14 mouse cellular contexts compared by ENCODE assay signal in genomic region chr11:11569466-11570132, GRCm38 (mm10). TPM values are rescaled to one million over a fixed set of nuclear protein-coding genes. Genes with fewer than 3 reads are reported as not detected.
DNase-seq lines count a peak whose midpoint lies in the region; ATAC-seq lines count a peak whose summit lies in the region.
"Had no signal": no experiment of that assay in that cellular context is flagged by ENCODE, and none has a peak within 500 bp of the region (broad histone marks: within the 10 kb centered on the region; RNA-seq: fewer than 3 reads in every experiment).

No protein-coding gene starts in this region.

- peak overlapping the region; percentile 69 for H3K27ac ChIP-seq in liver, embryonic 13.5 days
- no peak overlapping the region for H3K27ac ChIP-seq in kidney, embryonic 15.5 days
- H3K27ac ChIP-seq: embryonic facial prominence, embryonic 10.5 days; hindbrain, postnatal 0 days; stomach, postnatal 0 days had no signal

- no peaks in the 10 kb centered on the region for H3K9me3 ChIP-seq in liver, embryonic 13.5 days (replicated peaks)
- H3K9me3 ChIP-seq in kidney, embryonic 15.5 days (replicated peaks) = no peaks in the 10 kb centered on the region
- H3K9me3 ChIP-seq: embryonic facial prominence, embryonic 10.5 days had no signal

- DNase-seq in B cell, adult 2 months = peak; percentile 72 to 78
- DNase-seq in liver, embryonic 13.5 days = no peak
- DNase-seq in spleen, postnatal 36 days (ENCODE audit: low spot score in 2 of 2) = peak; percentile 78 to 80
- DNase-seq in adrenal gland, adult 18-20 months (ENCODE audit: low spot score in 2 of 2) = no peak
- DNase-seq in adrenal gland, postnatal 4 days (ENCODE audit: low spot score in 2 of 2) = no peak
- DNase-seq in left cerebral cortex, postnatal 36 days (ENCODE audit: low spot score in 2 of 2) = no peak
- DNase-seq: forebrain, postnatal 0 days had no signal

- H3K9ac ChIP-seq in liver, embryonic 13.5 days = 0 out of 2 replicates have a peak overlapping the region, but pooled peaks have one; percentile 7
- no peak overlapping the region for H3K9ac ChIP-seq in kidney, embryonic 15.5 days
- H3K9ac ChIP-seq: forebrain, postnatal 0 days had no signal

- no peaks in the 10 kb centered on the region for H3K27me3 ChIP-seq in liver, embryonic 13.5 days
- H3K27me3 ChIP-seq in kidney, embryonic 15.5 days = no peaks in the 10 kb centered on the region

- no peak overlapping the region for H3K4me3 ChIP-seq in liver, embryonic 13.5 days (replicated peaks)
- no peak overlapping the region for H3K4me3 ChIP-seq in kidney, embryonic 15.5 days (replicated peaks)
- H3K4me3 ChIP-seq: embryonic facial prominence, embryonic 10.5 days had no signal

- H3K4me2 ChIP-seq in liver, embryonic 13.5 days = 0 out of 2 replicates have a peak overlapping the region, but pooled peaks have one; percentile 13
- no peak overlapping the region for H3K4me2 ChIP-seq in kidney, embryonic 15.5 days

- peaks cover 56% of the 10 kb centered on the region for H3K4me1 ChIP-seq in liver, embryonic 13.5 days (replicated peaks)
- no peaks in the 10 kb centered on the region for H3K4me1 ChIP-seq in kidney, embryonic 15.5 days

- 13% methylated on average over 4 of the region's 4 CpGs for WGBS in liver, embryonic 13.5 days (ENCODE audit: insufficient replicate concordance)
- 14% methylated on average over 4 of the region's 4 CpGs for WGBS in kidney, embryonic 15.5 days

- no peaks in the 10 kb centered on the region for H3K36me3 ChIP-seq in liver, embryonic 13.5 days
- H3K36me3 ChIP-seq in kidney, embryonic 15.5 days = no peaks in the 10 kb centered on the region
- H3K36me3 ChIP-seq: embryonic facial prominence, embryonic 10.5 days had no signal

- peak; percentile 55 for ATAC-seq in activated CD4-positive, CD25-positive, alpha-beta regulatory T cell, adult 4 months
- ATAC-seq in liver, embryonic 13.5 days (ENCODE audit: low read depth) = peak; percentile 55
- no peak for ATAC-seq in kidney, embryonic 15.5 days (replicated peaks; ENCODE audit: low FRiP score)
- ATAC-seq: forebrain, postnatal 0 days; hindbrain, postnatal 0 days; midbrain, embryonic 16.5 days had no signal

- intact Hi-C loops in left cerebral cortex, postnatal 36 days (cut with DNase I) = no loop called here

RNA-seq across cellular contexts. Expression of gene 4930512M02Rik, which starts 58.0 kb away (rescaled TPM):
- not detected for polyA plus RNA-seq in activated CD4-positive, CD25-positive, alpha-beta regulatory T cell, adult 4 months (2017; shearing (Covaris generic))
- not detected in 2 replicates for polyA plus RNA-seq in liver, embryonic 13.5 days (2015; fragmentation: Nextera tagmentation; extraction: Ambion mirVana)
- total RNA-seq in adrenal gland, adult 18-20 months (2021) = not detected
- total RNA-seq in adrenal gland, postnatal 4 days (2021) = not detected
- polyA plus RNA-seq in kidney, embryonic 15.5 days (2015; fragmentation: Nextera tagmentation; extraction: Ambion mirVana) = not detected in 2 replicates
- total RNA-seq in left cerebral cortex, postnatal 36 days (2021) = not detected
- total RNA-seq: forebrain, postnatal 0 days; hindbrain, postnatal 0 days had no signal
- polyA plus RNA-seq: embryonic facial prominence, embryonic 10.5 days; forebrain, postnatal 0 days; hindbrain, postnatal 0 days; limb, embryonic 14.5 days; midbrain, embryonic 16.5 days; stomach, postnatal 0 days had no signal

Comparison
In these comparisons a context has a peak if more than half of its experiments do, and no peak if none do; other contexts are left out.
1. DNase-seq: peak in B cell, adult 2 months (2 of 2) and spleen, postnatal 36 days (2 of 2); none in liver, embryonic 13.5 days (single experiment), adrenal gland, adult 18-20 months (0 of 2), adrenal gland, postnatal 4 days (0 of 2) and left cerebral cortex, postnatal 36 days (0 of 2).